Mouse (Mus musculus): ENCODE results near the gene Tmem248. TPM values are rescaled to one million over a fixed set of nuclear protein-coding genes. Genes with fewer than 3 reads are reported as not detected.

The Tmem248 gene
- total and polyA plus RNA-seq, 2 experiments from 2014 or later, result 31.6 to 46.9 TPM

- WGBS, result 92% methylated on average over 3 of the region's 3 CpGs
- Histone ChIP-seq H3K4me2 (ENCODE audit: low read depth, low read length, poor library complexity, severe bottlenecking) (no peak overlapping the region), H3K27ac (ENCODE audit: low read depth, low read length) (no peak overlapping the region), H3K9me3 (ENCODE audit: low read length) (no peaks in the 10 kb centered on the region), H3K36me3 (ENCODE audit: insufficient read depth, low read length) (peaks cover 32% of the 10 kb centered on the region), H3K9ac (replicated peaks; ENCODE audit: low read length, poor library complexity, severe bottlenecking) (no peak overlapping the region), H3K27me3 (ENCODE audit: insufficient read depth, low read length) (no peaks in the 10 kb centered on the region), H3K4me1 (ENCODE audit: insufficient read depth, low read length) (no peaks in the 10 kb centered on the region), H3K4me3 (ENCODE audit: low read depth, low read length) (no peak overlapping the region)
- no peak for ATAC-seq (ENCODE audit: low FRiP score)
- DNase-seq (ENCODE audit: low spot score), result no peak
- TF ChIP-seq CTCF (IDR thresholded peaks at IDR 0.05), result no peak
Observed at GRCm38 (mm10) chr5:130205441-130206023, 11.3 kb upstream of the Tmem248 start.

GRCm38 (mm10) chr5:130207299-130207698 is 9.6 kb upstream of the Tmem248 start:
- Histone ChIP-seq H3K4me2 (ENCODE audit: low read depth, low read length, poor library complexity, severe bottlenecking) (no peak overlapping the region), H3K9me3 (ENCODE audit: low read length) (no peaks in the 10 kb centered on the region), H3K27ac (ENCODE audit: low read depth, low read length) (no peak overlapping the region), H3K36me3 (ENCODE audit: insufficient read depth, low read length) (peaks cover 43% of the 10 kb centered on the region), H3K4me3 (ENCODE audit: low read depth, low read length) (no peak overlapping the region), H3K9ac (replicated peaks; ENCODE audit: low read length, poor library complexity, severe bottlenecking) (no peak overlapping the region), H3K4me1 (ENCODE audit: insufficient read depth, low read length) (no peaks in the 10 kb centered on the region), H3K27me3 (ENCODE audit: insufficient read depth, low read length) (no peaks in the 10 kb centered on the region)
- 93% methylated on average over 4 of the region's 4 CpGs for WGBS
- ATAC-seq (ENCODE audit: low FRiP score) (no peak), DNase-seq (ENCODE audit: low spot score) (no peak)
- TF ChIP-seq CTCF (IDR thresholded peaks at IDR 0.05), result no peak

DNA sequence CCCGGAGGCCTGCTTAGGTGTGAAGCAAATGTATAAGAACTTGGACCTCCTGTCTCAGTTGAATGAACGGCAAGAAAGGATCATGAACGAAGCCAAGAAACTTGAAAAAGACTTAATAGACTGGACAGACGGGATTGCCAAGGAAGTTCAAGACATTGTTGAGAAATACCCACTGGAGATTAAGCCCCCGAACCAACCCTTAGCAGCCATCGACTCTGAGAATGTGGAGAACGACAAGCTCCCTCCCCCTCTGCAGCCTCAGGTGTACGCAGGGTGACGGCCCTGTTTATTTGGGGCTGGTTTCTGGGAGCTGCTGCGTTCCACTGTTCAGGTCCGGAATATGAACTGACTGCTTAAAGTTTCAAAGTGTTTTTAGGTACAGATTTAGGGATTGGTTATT is 3.9 kb upstream of the Tmem248 start:
- Histone ChIP-seq H3K4me1 (ENCODE audit: insufficient read depth, low read length) (no peaks in the 10 kb centered on the region), H3K9me3 (ENCODE audit: low read length) (no peaks in the 10 kb centered on the region), H3K9ac (replicated peaks; ENCODE audit: low read length, poor library complexity, severe bottlenecking) (no peak overlapping the region), H3K27ac (ENCODE audit: low read depth, low read length) (no peak overlapping the region), H3K36me3 (ENCODE audit: insufficient read depth, low read length) (peaks cover 53% of the 10 kb centered on the region), H3K4me3 (ENCODE audit: low read depth, low read length) (no peak overlapping the region), H3K4me2 (ENCODE audit: low read depth, low read length, poor library complexity, severe bottlenecking) (no peak overlapping the region), H3K27me3 (ENCODE audit: insufficient read depth, low read length) (no peaks in the 10 kb centered on the region)
- WGBS, result 86% methylated on average over 11 of the region's 11 CpGs
- TF ChIP-seq CTCF (IDR thresholded peaks at IDR 0.05), result no peak
- ATAC-seq (ENCODE audit: low FRiP score), result no peak
- DNase-seq (ENCODE audit: low spot score), result no peak

DNA sequence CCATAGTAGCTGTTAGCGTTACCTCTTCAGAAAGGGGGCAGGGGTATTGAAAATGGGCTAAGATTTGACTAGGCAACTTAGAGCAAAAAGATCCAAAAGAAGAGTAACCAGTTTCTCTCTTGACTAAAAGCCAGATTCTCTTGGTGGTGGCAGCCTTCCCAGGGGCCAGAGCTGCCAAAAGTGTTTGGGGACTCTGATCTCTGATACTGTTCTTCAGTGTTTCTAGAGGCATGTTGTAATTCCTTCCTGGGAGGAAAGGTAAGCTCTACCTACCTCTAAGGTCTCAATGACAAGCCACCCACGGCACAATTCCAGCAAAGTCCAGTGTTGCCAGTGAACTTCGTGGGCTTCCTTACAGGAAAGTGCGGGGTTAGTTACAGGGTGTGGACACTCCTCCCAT is 525 bp downstream of the Tmem248 start:
- ATAC-seq (ENCODE audit: low FRiP score), result no peak
- 91% methylated on average over 4 of the region's 4 CpGs for WGBS
- no peak overlapping the region for H3K4me3 ChIP-seq (ENCODE audit: low read depth, low read length)

GRCm38 (mm10) chr5:130218336-130218735 is 1.5 kb downstream of the Tmem248 start:
- ATAC-seq (ENCODE audit: low FRiP score) (no peak), DNase-seq (ENCODE audit: low spot score) (no peak)
- no peaks in the 10 kb centered on the region for H3K27me3 ChIP-seq (ENCODE audit: insufficient read depth, low read length)

More for the DNA sequence above, 525 bp downstream of the Tmem248 start:
- H3K36me3 ChIP-seq (ENCODE audit: insufficient read depth, low read length), result peaks cover 18% of the 10 kb centered on the region
- H3K27me3 ChIP-seq (ENCODE audit: insufficient read depth, low read length), result no peaks in the 10 kb centered on the region
- 0 out of 2 replicates have a peak, but pooled peaks cover 5% of the 10 kb centered on the region for H3K4me1 ChIP-seq (ENCODE audit: insufficient read depth, low read length)
- H3K9ac ChIP-seq (replicated peaks; ENCODE audit: low read length, poor library complexity, severe bottlenecking), result no peak overlapping the region
- H3K27ac ChIP-seq (ENCODE audit: low read depth, low read length), result no peak overlapping the region
- no peak for TF ChIP-seq CTCF (IDR thresholded peaks at IDR 0.05)
- no peak for DNase-seq (ENCODE audit: low spot score)
- no peaks in the 10 kb centered on the region for H3K9me3 ChIP-seq (ENCODE audit: low read length)
- no peak overlapping the region for H3K4me2 ChIP-seq (ENCODE audit: low read depth, low read length, poor library complexity, severe bottlenecking)

DNA sequence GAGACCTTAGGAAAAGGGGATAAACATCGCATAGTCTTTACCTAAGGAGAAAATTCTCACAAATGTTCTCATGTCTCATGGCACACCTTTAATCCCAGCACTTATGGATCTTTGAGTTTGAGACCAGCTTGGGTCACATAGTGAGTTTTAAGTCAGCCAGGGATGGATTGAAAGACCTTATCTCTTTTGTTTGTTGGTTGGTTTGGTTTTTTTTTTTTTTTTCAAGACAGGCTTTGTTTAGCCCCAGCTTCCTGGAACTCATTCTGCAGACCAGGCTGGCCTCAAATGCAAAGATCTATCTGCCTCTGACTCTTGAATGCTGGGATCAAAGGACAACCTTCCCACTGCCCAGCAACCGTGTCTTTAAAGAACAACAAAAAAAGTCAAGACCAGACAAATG is 4.4 kb downstream of the Tmem248 start:
- Histone ChIP-seq H3K4me2 (ENCODE audit: low read depth, low read length, poor library complexity, severe bottlenecking) (peak overlapping the region; percentile 74), H3K4me3 (ENCODE audit: low read depth, low read length) (peak overlapping the region; percentile 98), H3K36me3 (ENCODE audit: insufficient read depth, low read length) (no peaks in the 10 kb centered on the region), H3K27me3 (ENCODE audit: insufficient read depth, low read length) (no peaks in the 10 kb centered on the region), H3K9me3 (ENCODE audit: low read length) (no peaks in the 10 kb centered on the region), H3K27ac (ENCODE audit: low read depth, low read length) (peak overlapping the region; percentile 82), H3K9ac (replicated peaks; ENCODE audit: low read length, poor library complexity, severe bottlenecking) (peak overlapping the region; percentile 95), H3K4me1 (ENCODE audit: insufficient read depth, low read length) (peaks cover 14% of the 10 kb centered on the region)
- ATAC-seq (ENCODE audit: low FRiP score) (no peak), DNase-seq (ENCODE audit: low spot score) (no peak)
- 50% methylated on average over 2 of the region's 2 CpGs for WGBS
- TF ChIP-seq CTCF (IDR thresholded peaks at IDR 0.05), result no peak

More at GRCm38 (mm10) chr5:130218336-130218735, 1.5 kb downstream of the Tmem248 start:
- peaks cover 10% of the 10 kb centered on the region for H3K36me3 ChIP-seq (ENCODE audit: insufficient read depth, low read length)
- peaks cover 8% of the 10 kb centered on the region for H3K4me1 ChIP-seq (ENCODE audit: insufficient read depth, low read length)
- H3K4me2 ChIP-seq (ENCODE audit: low read depth, low read length, poor library complexity, severe bottlenecking), result no peak overlapping the region
- 90% methylated on average over 5 of the region's 5 CpGs for WGBS
- H3K9ac ChIP-seq (replicated peaks; ENCODE audit: low read length, poor library complexity, severe bottlenecking), result no peak overlapping the region
- no peak overlapping the region for H3K4me3 ChIP-seq (ENCODE audit: low read depth, low read length)
- no peak overlapping the region for H3K27ac ChIP-seq (ENCODE audit: low read depth, low read length)
- no peak for TF ChIP-seq CTCF (IDR thresholded peaks at IDR 0.05)
- H3K9me3 ChIP-seq (ENCODE audit: low read length), result no peaks in the 10 kb centered on the region
